ENCODE assay signal across 13 mouse cellular contexts in genomic region chr15:5495954-5496353, GRCm38 (mm10).
"Had no signal": no experiment of that assay in that cellular context is flagged by ENCODE, and none has a peak within 500 bp of the region (broad histone marks: within the 10 kb centered on the region; RNA-seq: fewer than 3 reads in every experiment).

No protein-coding gene starts in this region.

- H3K4me3 ChIP-seq: limb, embryonic 13.5 days; midbrain, embryonic 15.5 days; neural tube, embryonic 15.5 days had no signal

- DNase-seq: kidney, adult 18-20 months; kidney, postnatal 14 days; left cerebral cortex, postnatal 4 days; right cerebral cortex, adult 18-20 months; right cerebral cortex, postnatal 25 days; thymus, postnatal 4 days had no signal

- H3K9ac ChIP-seq: limb, embryonic 13.5 days; lung, embryonic 14.5 days; midbrain, embryonic 15.5 days; neural tube, embryonic 15.5 days had no signal

- H3K4me2 ChIP-seq: limb, embryonic 13.5 days; liver, embryonic 11.5 days; lung, embryonic 14.5 days; midbrain, embryonic 11.5 days; midbrain, embryonic 15.5 days; neural tube, embryonic 15.5 days had no signal

- H3K27me3 ChIP-seq: limb, embryonic 13.5 days; midbrain, embryonic 15.5 days; neural tube, embryonic 15.5 days had no signal

- H3K4me1 ChIP-seq: limb, embryonic 13.5 days; midbrain, embryonic 15.5 days; neural tube, embryonic 15.5 days had no signal

- H3K27ac ChIP-seq: limb, embryonic 13.5 days; midbrain, embryonic 15.5 days; neural tube, embryonic 15.5 days; stomach, postnatal 0 days had no signal

- H3K36me3 ChIP-seq: limb, embryonic 13.5 days; midbrain, embryonic 15.5 days; neural tube, embryonic 15.5 days had no signal

- H3K9me3 ChIP-seq: limb, embryonic 13.5 days; midbrain, embryonic 15.5 days; neural tube, embryonic 15.5 days had no signal
